Mouse (Mus musculus) adipocyte (in vitro differentiated cells): Measurements from ENCODE around the gene Pip4p1.
"Not testable (repeated sequence)": the region's sequence is repeated elsewhere in the genome, so short reads cannot be mapped to it uniquely, and the experiment has no call there.

Experiments used
- DNase-seq: peaks from one replicate; pipeline ENCODE4 v3.0.0-alpha.2; 2016; ENCODE audit warnings: low spot score

Gene Pip4p1

GRCm38 (mm10) chr14:50938940-50939339 is 8.3 kb upstream of the Pip4p1 start:
- DNase-seq: no peak

GRCm38 (mm10) chr14:50938119-50938908 is 7.7 kb upstream of the Pip4p1 start:
- no peak for DNase-seq

- peak; percentile 2 for DNase-seq
Measured at GRCm38 (mm10) chr14:50936649-50937048, 6.0 kb upstream of the Pip4p1 start.

- DNase-seq: no peak
Measured at GRCm38 (mm10) chr14:50931493-50932020, 901 bp upstream of the Pip4p1 start.

- no peak for DNase-seq
Measured at GRCm38 (mm10) chr14:50930377-50930753, 291 bp downstream of the Pip4p1 start.

- DNase-seq: no peak
Measured at GRCm38 (mm10) chr14:50929951-50930350, 705 bp downstream of the Pip4p1 start.

GRCm38 (mm10) chr14:50927366-50927765 is 3.3 kb downstream of the Pip4p1 start:
- no peak for DNase-seq

GRCm38 (mm10) chr14:50925111-50925920 is 5.3 kb downstream of the Pip4p1 start:
- peak; percentile 48 for DNase-seq

- peak; percentile 97 for DNase-seq
Measured at GRCm38 (mm10) chr14:50924281-50925064, 6.2 kb downstream of the Pip4p1 start, which contains the start of the genes Osgep and Apex1. Gene Osgep, minus strand, starts transcription at chr14:50924893. Gene Apex1, plus strand, starts transcription at chr14:50924968.

GRCm38 (mm10) chr14:50923437-50923836 is 7.2 kb downstream of the Pip4p1 start:
- not testable (repeated sequence) for DNase-seq

- no peak for DNase-seq
Measured at GRCm38 (mm10) chr14:50911356-50911755, 19.3 kb downstream of the Pip4p1 start.

GRCm38 (mm10) chr14:50908126-50908525 is 22.5 kb downstream of the Pip4p1 start:
- DNase-seq: no peak

- DNase-seq: not testable (repeated sequence)
Measured at GRCm38 (mm10) chr14:50905327-50905726, 25.3 kb downstream of the Pip4p1 start.

GRCm38 (mm10) chr14:50904828-50905129 is 25.9 kb downstream of the Pip4p1 start:
- DNase-seq: no peak

GRCm38 (mm10) chr14:50903973-50904827 is 26.5 kb downstream of the Pip4p1 start:
- no peak for DNase-seq

GRCm38 (mm10) chr14:50897992-50898391 is 32.7 kb downstream of the Pip4p1 start:
- not testable (repeated sequence) for DNase-seq

GRCm38 (mm10) chr14:50897374-50897765 is 33.3 kb downstream of the Pip4p1 start, which contains the start of gene Klhl33:
Gene Klhl33, minus strand, starts transcription at chr14:50897507.
- DNase-seq: peak; percentile 48

GRCm38 (mm10) chr14:50896747-50897373 is 33.8 kb downstream of the Pip4p1 start:
- no peak for DNase-seq

- DNase-seq: peak; percentile 98
Measured at GRCm38 (mm10) chr14:50895985-50896746, 34.5 kb downstream of the Pip4p1 start.

- DNase-seq: no peak
Measured at GRCm38 (mm10) chr14:50895407-50895806, 35.2 kb downstream of the Pip4p1 start.
